In the genomic region with DNA sequence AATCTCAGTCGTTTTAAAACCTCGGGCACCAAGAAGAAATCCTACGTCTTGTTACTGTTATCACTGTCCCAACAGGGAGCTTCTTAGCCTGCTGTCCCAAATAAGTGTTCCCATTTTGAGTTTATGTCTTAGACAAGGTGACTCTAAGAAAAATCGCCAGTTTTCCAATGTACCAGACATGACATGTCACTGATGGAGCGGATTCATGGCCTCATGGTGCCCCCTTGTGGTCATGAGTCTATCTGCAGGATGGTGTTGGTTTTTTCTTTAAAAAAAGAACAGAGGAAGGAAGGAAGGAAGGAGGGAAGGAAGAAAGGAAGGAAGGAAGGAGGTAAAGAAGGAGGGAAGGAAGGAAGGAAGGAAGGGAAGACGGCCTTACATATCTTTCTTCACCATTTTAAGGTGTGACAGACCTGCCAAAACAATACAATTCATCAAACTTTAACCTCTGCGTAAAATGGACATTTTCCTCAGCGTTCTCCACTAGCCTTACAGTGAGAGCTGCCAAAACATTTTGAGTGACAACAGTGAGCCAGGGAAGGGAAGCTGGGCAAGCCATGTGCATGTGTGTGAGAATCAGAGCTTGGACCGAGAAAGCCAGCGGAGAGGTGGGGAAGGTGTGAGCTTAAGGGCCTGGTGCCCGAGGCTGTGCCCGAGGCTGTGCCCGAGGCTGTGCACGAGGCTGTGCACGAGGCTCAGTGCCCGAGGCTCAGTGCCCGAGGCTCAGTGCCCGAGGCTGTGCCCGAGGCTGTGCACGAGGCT, we compare ENCODE assay signal across 8 mouse cellular contexts. TPM values are rescaled to one million over a fixed set of nuclear protein-coding genes. Genes with fewer than 3 reads are reported as not detected.
DNase-seq lines count a peak whose midpoint lies in the region; ATAC-seq and TF ChIP-seq lines count a peak whose summit lies in the region.

No protein-coding gene starts in this region.

- H3K27ac ChIP-seq in heart, postnatal 0 days (ENCODE audit: low read depth) = no peak overlapping the region
- H3K27ac ChIP-seq in left cerebral cortex, adult 2 months = no peak overlapping the region
- H3K27ac ChIP-seq in midbrain, embryonic 14.5 days (replicated peaks; ENCODE audit: low read depth, low read length) = no peak overlapping the region

- TF ChIP-seq CTCF in heart, postnatal 0 days (IDR thresholded peaks at IDR 0.05; ENCODE audit: low read depth) = peak; percentile 94
- peak; percentile 81 for TF ChIP-seq CTCF in left cerebral cortex, adult 2 months (IDR thresholded peaks at IDR 0.05)

- H3K9me3 ChIP-seq in heart, postnatal 0 days (replicated peaks; ENCODE audit: control insufficient read depth, low read length) = 0 out of 2 replicates have a peak, but pooled peaks cover 5% of the 10 kb centered on the region
- no peaks in the 10 kb centered on the region for H3K9me3 ChIP-seq in midbrain, embryonic 14.5 days (ENCODE audit: control insufficient read depth, low read length)

- H3K36me3 ChIP-seq in heart, postnatal 0 days (replicated peaks; ENCODE audit: control insufficient read depth, insufficient read depth, low read length) = no peaks in the 10 kb centered on the region
- H3K36me3 ChIP-seq in midbrain, embryonic 14.5 days (ENCODE audit: control insufficient read depth, insufficient read depth, low read length) = no peaks in the 10 kb centered on the region

- peak; percentile 77 for ATAC-seq in activated CD4-positive, CD25-positive, alpha-beta regulatory T cell, adult 4 months
- no peak for ATAC-seq in heart, postnatal 0 days (ENCODE audit: insufficient read depth, low read depth)
- ATAC-seq in midbrain, embryonic 14.5 days (ENCODE audit: low FRiP score, low TSS enrichment) = no peak

- no peaks in the 10 kb centered on the region for H3K4me1 ChIP-seq in heart, postnatal 0 days (ENCODE audit: control insufficient read depth, insufficient read depth)
- H3K4me1 ChIP-seq in midbrain, embryonic 14.5 days (ENCODE audit: control insufficient read depth, insufficient read depth, low read length) = no peaks in the 10 kb centered on the region

- intact Hi-C loops in left cerebral cortex, adult 2 months (cut with DNase I) = loop anchor here (1.0 to 5.0 kb wide), 4 partner anchors 201 to 1074 kb away; a partner anchor contains a TSS

- no peak overlapping the region for H3K4me2 ChIP-seq in heart, postnatal 0 days (ENCODE audit: low read depth, low read length)
- no peak overlapping the region for H3K4me2 ChIP-seq in midbrain, embryonic 14.5 days (ENCODE audit: low read length)

- H3K4me3 ChIP-seq in heart, postnatal 0 days (ENCODE audit: low read depth, low read length) = no peak overlapping the region
- H3K4me3 ChIP-seq in left cerebral cortex, adult 2 months = no peak overlapping the region
- no peak overlapping the region for H3K4me3 ChIP-seq in midbrain, embryonic 14.5 days (replicated peaks; ENCODE audit: low read depth, low read length)

- no peak for TF ChIP-seq EP300 in heart, postnatal 0 days (IDR thresholded peaks at IDR 0.05; ENCODE audit: low read depth)

- peak; percentile 58 for DNase-seq in ovary, postnatal 14 days (ENCODE audit: low spot score)
- no peak for DNase-seq in ovary, adult 18-20 months (ENCODE audit: low spot score)
- DNase-seq in cerebellum, postnatal 36 days = peak; percentile 67 to 70
- peak; percentile 50 for DNase-seq in heart, postnatal 0 days (ENCODE audit: low spot score)
- peak; percentile 57 to 64 for DNase-seq in left cerebral cortex, adult 2 months (ENCODE audit: extremely low spot score in 1 of 2, low spot score in 2 of 2)
- DNase-seq in midbrain, embryonic 14.5 days = peak; percentile 92
- peak; percentile 67 for DNase-seq in thymus, postnatal 14 days

- no peaks in the 10 kb centered on the region for H3K27me3 ChIP-seq in heart, postnatal 0 days (ENCODE audit: control insufficient read depth, insufficient read depth, low read length)
- H3K27me3 ChIP-seq in midbrain, embryonic 14.5 days (ENCODE audit: control insufficient read depth, insufficient read depth, low read length) = no peaks in the 10 kb centered on the region

- H3K9ac ChIP-seq in heart, postnatal 0 days (replicated peaks; ENCODE audit: low read depth, low read length) = no peak overlapping the region
- H3K9ac ChIP-seq in midbrain, embryonic 14.5 days (replicated peaks; ENCODE audit: low read length) = no peak overlapping the region

- WGBS in heart, postnatal 0 days = 57% methylated on average over 20 of the region's 20 CpGs
- WGBS in midbrain, embryonic 14.5 days = 69% methylated on average over 20 of the region's 20 CpGs

RNA-seq across cellular contexts. Expression of a gene that starts 42.6 kb away (rescaled TPM):
- polyA plus RNA-seq in activated CD4-positive, CD25-positive, alpha-beta regulatory T cell, adult 4 months (2017; shearing (Covaris generic)) = 10 to 100 TPM; 25.0 to 27.7 TPM
- total RNA-seq in heart, postnatal 0 days (2014; rRNA removed; ENCODE audit: low replicate concordance) = 17.6 and 27.8 TPM in 2 replicates
- polyA plus RNA-seq in heart, postnatal 0 days (2015; fragmentation: Nextera tagmentation; extraction: Ambion mirVana) = 9.5 and 11.2 TPM in 2 replicates
- total RNA-seq in left cerebral cortex, adult 2 months (2021) = 10 to 100 TPM; 71.9 to 85.0 TPM
- polyA plus RNA-seq in midbrain, embryonic 14.5 days (2014; fragmentation: Nextera tagmentation; extraction: Ambion mirVana) = 28.0 and 35.2 TPM in 2 replicates
